Mouse (Mus musculus) CH12F3 (cell line): ENCODE data around the gene Nt5e.
"Not testable (repeated sequence)": the region's sequence is repeated elsewhere in the genome, so short reads cannot be mapped to it uniquely, and the experiment has no call there.

ENCODE experiments used
- in situ Hi-C: fragments of 300-500 bp; cut with MboI; formaldehyde crosslinking; loops from 2 replicates; pipeline ENCODE4 v1.14.3; 2020; ENCODE audit warnings: low sequenced_read_pairs

Gene Nt5e

GRCm38 (mm10) chr9:88326930-88327901 is at the start of gene Nt5e:
Gene Nt5e, plus strand, starts transcription at chr9:88327197.
- in situ Hi-C loops: no loop called here

GRCm38 (mm10) chr9:88277588-88277987 is 49.4 kb upstream of the Nt5e start:
- in situ Hi-C loops: no loop called here

GRCm38 (mm10) chr9:88279728-88280127 is 47.3 kb upstream of the Nt5e start:
- in situ Hi-C loops: no loop called here

GRCm38 (mm10) chr9:88289568-88290168 is 37.3 kb upstream of the Nt5e start:
- in situ Hi-C loops: no loop called here

GRCm38 (mm10) chr9:88292836-88293370 is 34.1 kb upstream of the Nt5e start:
- in situ Hi-C loops: no loop called here

GRCm38 (mm10) chr9:88295798-88296197 is 31.2 kb upstream of the Nt5e start:
- in situ Hi-C loops: no loop called here

GRCm38 (mm10) chr9:88296321-88296720 is 30.7 kb upstream of the Nt5e start:
- in situ Hi-C loops: no loop called here

- in situ Hi-C loops: not testable (repeated sequence)
Measured at GRCm38 (mm10) chr9:88297244-88297643, 29.8 kb upstream of the Nt5e start.

GRCm38 (mm10) chr9:88297871-88298658 is 28.9 kb upstream of the Nt5e start:
- in situ Hi-C loops: no loop called here

- in situ Hi-C loops: no loop called here
Measured at GRCm38 (mm10) chr9:88307019-88307618, 19.9 kb upstream of the Nt5e start.

GRCm38 (mm10) chr9:88309127-88309526 is 17.9 kb upstream of the Nt5e start:
- in situ Hi-C loops: no loop called here

GRCm38 (mm10) chr9:88319226-88319625 is 7.8 kb upstream of the Nt5e start:
- in situ Hi-C loops: no loop called here

- in situ Hi-C loops: no loop called here
Measured at GRCm38 (mm10) chr9:88324616-88325015, 2.4 kb upstream of the Nt5e start.

GRCm38 (mm10) chr9:88328666-88329065 is 1.7 kb downstream of the Nt5e start:
- in situ Hi-C loops: no loop called here

GRCm38 (mm10) chr9:88329166-88329748 is 2.3 kb downstream of the Nt5e start:
- in situ Hi-C loops: no loop called here

GRCm38 (mm10) chr9:88330316-88330715 is 3.3 kb downstream of the Nt5e start:
- in situ Hi-C loops: no loop called here

GRCm38 (mm10) chr9:88332447-88332846 is 5.5 kb downstream of the Nt5e start:
- in situ Hi-C loops: no loop called here

- in situ Hi-C loops: no loop called here
Measured at GRCm38 (mm10) chr9:88335839-88336238, 8.8 kb downstream of the Nt5e start.

GRCm38 (mm10) chr9:88340819-88341218 is 13.8 kb downstream of the Nt5e start:
- in situ Hi-C loops: no loop called here

GRCm38 (mm10) chr9:88342241-88342640 is 15.2 kb downstream of the Nt5e start:
- in situ Hi-C loops: no loop called here
